ENCODE assay signal across 26 mouse cellular contexts in genomic region chr3:110460192-110460591, GRCm38 (mm10).
DNase-seq lines count a peak whose midpoint lies in the region; ATAC-seq and TF ChIP-seq lines count a peak whose summit lies in the region.
"Had no signal": no experiment of that assay in that cellular context is flagged by ENCODE, and none has a peak within 500 bp of the region (broad histone marks: within the 10 kb centered on the region; RNA-seq: fewer than 3 reads in every experiment).

No protein-coding gene starts in this region.

- no peak overlapping the region for H3K9ac ChIP-seq in intestine, embryonic 15.5 days
- H3K9ac ChIP-seq in intestine, postnatal 0 days (ENCODE audit: low read depth, low read length): no peak overlapping the region
- H3K9ac ChIP-seq in kidney, embryonic 15.5 days: no peak overlapping the region
- H3K9ac ChIP-seq: embryonic facial prominence, embryonic 12.5 days; forebrain, embryonic 13.5 days; forebrain, embryonic 15.5 days had no signal

- H3K4me3 ChIP-seq in intestine, embryonic 15.5 days (replicated peaks): no peak overlapping the region
- H3K4me3 ChIP-seq in intestine, postnatal 0 days (ENCODE audit: low read depth, low read length): no peak overlapping the region
- H3K4me3 ChIP-seq in kidney, embryonic 15.5 days (replicated peaks): no peak overlapping the region
- H3K4me3 ChIP-seq: embryonic facial prominence, embryonic 10.5 days; embryonic facial prominence, embryonic 12.5 days; forebrain, embryonic 13.5 days; forebrain, embryonic 15.5 days had no signal

- H3K9me3 ChIP-seq in intestine, embryonic 15.5 days: no peaks in the 10 kb centered on the region
- no peaks in the 10 kb centered on the region for H3K9me3 ChIP-seq in intestine, postnatal 0 days (ENCODE audit: control insufficient read depth)
- no peaks in the 10 kb centered on the region for H3K9me3 ChIP-seq in kidney, embryonic 15.5 days (replicated peaks)
- H3K9me3 ChIP-seq: embryonic facial prominence, embryonic 10.5 days; embryonic facial prominence, embryonic 12.5 days; forebrain, embryonic 13.5 days; forebrain, embryonic 15.5 days; G1E had no signal

- H3K36me3 ChIP-seq in intestine, embryonic 15.5 days: no peaks in the 10 kb centered on the region
- no peaks in the 10 kb centered on the region for H3K36me3 ChIP-seq in intestine, postnatal 0 days (ENCODE audit: control insufficient read depth, insufficient read depth)
- no peaks in the 10 kb centered on the region for H3K36me3 ChIP-seq in kidney, embryonic 15.5 days
- H3K36me3 ChIP-seq: embryonic facial prominence, embryonic 10.5 days; embryonic facial prominence, embryonic 12.5 days; forebrain, embryonic 15.5 days; G1E had no signal

- DNase-seq in kidney, adult 8-10 months: peak; percentile 14 to 18
- DNase-seq in kidney, postnatal 36 days: peak; percentile 5 to 23
- no peak for DNase-seq in kidney, adult 18-20 months
- DNase-seq in adipocyte (ENCODE audit: low spot score): peak; percentile 3
- no peak for DNase-seq in cerebellum, postnatal 25 days
- DNase-seq: adrenal gland, adult 2 months; adrenal gland, postnatal 10 days; adrenal gland, postnatal 25 days; B cell, adult 2 months; cerebellum, adult 11 months; cerebellum, adult 18-20 months; cerebellum, adult 8-10 months; cerebellum, adult 9-11 months; cerebellum, postnatal 14 days had no signal

- no peaks in the 10 kb centered on the region for H3K27me3 ChIP-seq in intestine, embryonic 15.5 days (replicated peaks)
- H3K27me3 ChIP-seq in intestine, postnatal 0 days (replicated peaks; ENCODE audit: control insufficient read depth, insufficient read depth, low read length): peaks cover 11% of the 10 kb centered on the region; the same call in 1 of the 2 replicates
- H3K27me3 ChIP-seq in kidney, embryonic 15.5 days: no peaks in the 10 kb centered on the region
- H3K27me3 ChIP-seq: CH12.LX; embryonic facial prominence, embryonic 12.5 days; forebrain, embryonic 13.5 days; forebrain, embryonic 15.5 days had no signal

- H3K4me2 ChIP-seq in intestine, embryonic 15.5 days (replicated peaks): no peak overlapping the region
- H3K4me2 ChIP-seq in intestine, postnatal 0 days (replicated peaks; ENCODE audit: low read depth): no peak overlapping the region
- no peak overlapping the region for H3K4me2 ChIP-seq in kidney, embryonic 15.5 days
- H3K4me2 ChIP-seq: embryonic facial prominence, embryonic 12.5 days; forebrain, embryonic 13.5 days; forebrain, embryonic 15.5 days had no signal

- no peak overlapping the region for H3K27ac ChIP-seq in intestine, embryonic 15.5 days
- no peak overlapping the region for H3K27ac ChIP-seq in intestine, postnatal 0 days (ENCODE audit: low read depth, low read length)
- no peak overlapping the region for H3K27ac ChIP-seq in kidney, embryonic 15.5 days
- H3K27ac ChIP-seq: embryonic facial prominence, embryonic 10.5 days; embryonic facial prominence, embryonic 12.5 days; forebrain, embryonic 13.5 days; forebrain, embryonic 15.5 days had no signal

- no peak for TF ChIP-seq CTCF in intestine, postnatal 0 days (IDR thresholded peaks at IDR 0.05; ENCODE audit: low read depth)

- H3K4me1 ChIP-seq in intestine, embryonic 15.5 days (replicated peaks): no peaks in the 10 kb centered on the region
- no peaks in the 10 kb centered on the region for H3K4me1 ChIP-seq in intestine, postnatal 0 days (replicated peaks; ENCODE audit: control insufficient read depth, insufficient read depth, low read length)
- no peaks in the 10 kb centered on the region for H3K4me1 ChIP-seq in kidney, embryonic 15.5 days
- H3K4me1 ChIP-seq: embryonic facial prominence, embryonic 10.5 days; embryonic facial prominence, embryonic 12.5 days; forebrain, embryonic 13.5 days; forebrain, embryonic 15.5 days had no signal

- WGBS in intestine, embryonic 15.5 days: 41% methylated on average over 2 of the region's 2 CpGs
- WGBS in intestine, postnatal 0 days: 29% methylated on average over 2 of the region's 2 CpGs
- 58% methylated on average over 2 of the region's 2 CpGs for WGBS in kidney, embryonic 15.5 days

- ATAC-seq in intestine, embryonic 15.5 days: peak; percentile 83
- no peak for ATAC-seq in intestine, postnatal 0 days
- ATAC-seq in kidney, embryonic 15.5 days (replicated peaks; ENCODE audit: low FRiP score): no peak
- ATAC-seq: activated CD4-positive, CD25-positive, alpha-beta regulatory T cell, adult 4 months; CD4-positive, CD25-positive, alpha-beta regulatory T cell, adult 4 months; forebrain, embryonic 13.5 days; forebrain, embryonic 15.5 days; Patski had no signal

Comparison
In these comparisons a context has a peak if more than half of its experiments do, and no peak if none do; other contexts are left out.
1. DNase-seq: peak in kidney, adult 8-10 months (2 of 2), kidney, postnatal 36 days (2 of 2) and adipocyte (single experiment); none in kidney, adult 18-20 months (single experiment) and cerebellum, postnatal 25 days (0 of 2).